Mouse (Mus musculus): ENCODE data around the gene Actr6. TPM values are rescaled to one million over a fixed set of nuclear protein-coding genes. Genes with fewer than 3 reads are reported as not detected.
"Not testable (repeated sequence)": the region's sequence is repeated elsewhere in the genome, so short reads cannot be mapped to it uniquely, and the experiment has no call there.

The Actr6 gene
- total RNA-seq, 2 experiments from 2014 or later, result 21.5 to 23.0 TPM

- Histone ChIP-seq H3K4me3 (peak overlapping the region; percentile 62), H3K27ac (no peak overlapping the region; the same call in 1 of the 2 replicates)
- intact Hi-C loops (cut with DNase I), result loop anchor here (5.0 kb wide), 2 partner anchors 141 to 316 kb away; partner anchors contain the start of gene Anks1b
- no peak for TF ChIP-seq CTCF (IDR thresholded peaks at IDR 0.05)
- DNase-seq (ENCODE audit: extremely low spot score in 1 of 2, low spot score in 2 of 2), result no peak
Observed at GRCm38 (mm10) chr10:89731341-89731740, 754 bp downstream of the Actr6 start.

- Histone ChIP-seq H3K4me3 (no peak overlapping the region), H3K27ac (no peak overlapping the region)
- TF ChIP-seq CTCF (IDR thresholded peaks at IDR 0.05), result no peak
- no peak for DNase-seq (ENCODE audit: extremely low spot score in 1 of 2, low spot score in 2 of 2)
- intact Hi-C loops (cut with DNase I), result loop anchor here (5.0 kb wide), 2 partner anchors 142 to 317 kb away; partner anchors contain the start of gene Anks1b
Observed at GRCm38 (mm10) chr10:89730386-89730785, 1.7 kb downstream of the Actr6 start.

GRCm38 (mm10) chr10:89722247-89723195 is 9.6 kb downstream of the Actr6 start:
- Histone ChIP-seq H3K4me3 (no peak overlapping the region), H3K27ac (no peak overlapping the region)
- intact Hi-C loops (cut with DNase I), result no loop called here
- no peak for DNase-seq (ENCODE audit: extremely low spot score in 1 of 2, low spot score in 2 of 2)
- TF ChIP-seq CTCF (IDR thresholded peaks at IDR 0.05), result no peak

- no peak overlapping the region for H3K27ac ChIP-seq
- DNase-seq (ENCODE audit: extremely low spot score in 1 of 2, low spot score in 2 of 2), result no peak
- no peak overlapping the region for H3K4me3 ChIP-seq
- intact Hi-C loops (cut with DNase I), result no loop called here
- no peak for TF ChIP-seq CTCF (IDR thresholded peaks at IDR 0.05)
Observed at GRCm38 (mm10) chr10:89720796-89721195, 11.3 kb downstream of the Actr6 start.

- intact Hi-C loops (cut with DNase I), result no loop called here
- H3K27ac ChIP-seq, result no peak overlapping the region
- no peak overlapping the region for H3K4me3 ChIP-seq
- no peak for DNase-seq (ENCODE audit: extremely low spot score in 1 of 2, low spot score in 2 of 2)
- no peak for TF ChIP-seq CTCF (IDR thresholded peaks at IDR 0.05)
Observed at GRCm38 (mm10) chr10:89720252-89720651, 11.8 kb downstream of the Actr6 start.

- Histone ChIP-seq H3K27ac (no peak overlapping the region), H3K4me3 (no peak overlapping the region)
- peak in 1 of 2 experiments; percentile 17 for DNase-seq (ENCODE audit: extremely low spot score in 1 of 2, low spot score in 2 of 2)
- intact Hi-C loops (cut with DNase I), result no loop called here
- no peak for TF ChIP-seq CTCF (IDR thresholded peaks at IDR 0.05)
Observed at GRCm38 (mm10) chr10:89714910-89715309, 17.2 kb downstream of the Actr6 start.

- TF ChIP-seq CTCF (IDR thresholded peaks at IDR 0.05), result no peak
- Histone ChIP-seq H3K27ac (no peak overlapping the region), H3K4me3 (no peak overlapping the region)
- intact Hi-C loops (cut with DNase I), result loop anchor here (10.0 kb wide), 1 partner anchor 244 kb away; no protein-coding TSS in a partner anchor
- DNase-seq (ENCODE audit: extremely low spot score in 1 of 2, low spot score in 2 of 2), result no peak
Observed at GRCm38 (mm10) chr10:89708720-89709119, 23.4 kb downstream of the Actr6 start.

- DNase-seq (ENCODE audit: extremely low spot score in 1 of 2, low spot score in 2 of 2), result no peak
- no peak overlapping the region for H3K27ac ChIP-seq
- no peak overlapping the region for H3K4me3 ChIP-seq
- peak; percentile 11 for TF ChIP-seq CTCF (IDR thresholded peaks at IDR 0.05)
- intact Hi-C loops (cut with DNase I), result loop anchor here (10.0 kb wide), 1 partner anchor 243 kb away; no protein-coding TSS in a partner anchor
Observed at GRCm38 (mm10) chr10:89707397-89707796, 24.7 kb downstream of the Actr6 start.

GRCm38 (mm10) chr10:89703042-89703441 is 29.1 kb downstream of the Actr6 start:
- intact Hi-C loops (cut with DNase I), result loop anchor here (10.0 kb wide), 1 partner anchor 238 kb away; no protein-coding TSS in a partner anchor
- Histone ChIP-seq H3K27ac (no peak overlapping the region), H3K4me3 (no peak overlapping the region)
- DNase-seq (ENCODE audit: extremely low spot score in 1 of 2, low spot score in 2 of 2), result no peak
- TF ChIP-seq CTCF (IDR thresholded peaks at IDR 0.05), result no peak

- Histone ChIP-seq H3K27ac (no peak overlapping the region), H3K4me3 (no peak overlapping the region)
- DNase-seq (ENCODE audit: extremely low spot score in 1 of 2, low spot score in 2 of 2), result no peak
- intact Hi-C loops (cut with DNase I), result no loop called here
- no peak for TF ChIP-seq CTCF (IDR thresholded peaks at IDR 0.05)
Observed at GRCm38 (mm10) chr10:89697956-89698355, 34.1 kb downstream of the Actr6 start.

GRCm38 (mm10) chr10:89696270-89696669 is 35.8 kb downstream of the Actr6 start:
- peak; percentile 16; the same call in 1 of the 2 replicates for TF ChIP-seq CTCF (IDR thresholded peaks at IDR 0.05)
- H3K27ac ChIP-seq; H3K4me3 ChIP-seq; intact Hi-C loops (cut with DNase I); DNase-seq (ENCODE audit: extremely low spot score in 1 of 2, low spot score in 2 of 2): not testable (repeated sequence)

GRCm38 (mm10) chr10:89695194-89695911 is 36.7 kb downstream of the Actr6 start:
- no peak for DNase-seq (ENCODE audit: extremely low spot score in 1 of 2, low spot score in 2 of 2)
- TF ChIP-seq CTCF (IDR thresholded peaks at IDR 0.05), result no peak
- Histone ChIP-seq H3K27ac (no peak overlapping the region), H3K4me3 (no peak overlapping the region)
- intact Hi-C loops (cut with DNase I), result no loop called here
